Mouse (Mus musculus) megakaryocyte-erythroid progenitor cell, adult 5-6 weeks (primary cell): ENCODE measurements around the gene Abhd16a. TPM values are rescaled to one million over a fixed set of nuclear protein-coding genes. Genes with fewer than 3 reads are reported as not detected.

ENCODE experiments used
- ATAC-seq: replicated peaks from 2 replicates; pipeline ENCODE4 v1.8.0; 2016; ENCODE audit warnings: mild to moderate bottlenecking, inconsistent platforms; ENCODE audit not compliant: severe bottlenecking, poor library complexity, low FRiP score, low TSS enrichment
- total RNA-seq, 2 experiments: library from RNA; stranded (forward) in 1 of 2; stranded (reverse) in 1 of 2; fragments of 200-1000, 215-1000 nt in 1 of 2; fragments of >200 nt in 1 of 2; fragmentation: Nextera tagmentation in 1 of 2; gene quantifications; 2 replicates each; pipeline ENCODE4 v1.2.3; 2014 to 2017

The Abhd16a gene
- total RNA-seq, 2 experiments from 2014 or later = 46.7 to 76.7 TPM

DNA sequence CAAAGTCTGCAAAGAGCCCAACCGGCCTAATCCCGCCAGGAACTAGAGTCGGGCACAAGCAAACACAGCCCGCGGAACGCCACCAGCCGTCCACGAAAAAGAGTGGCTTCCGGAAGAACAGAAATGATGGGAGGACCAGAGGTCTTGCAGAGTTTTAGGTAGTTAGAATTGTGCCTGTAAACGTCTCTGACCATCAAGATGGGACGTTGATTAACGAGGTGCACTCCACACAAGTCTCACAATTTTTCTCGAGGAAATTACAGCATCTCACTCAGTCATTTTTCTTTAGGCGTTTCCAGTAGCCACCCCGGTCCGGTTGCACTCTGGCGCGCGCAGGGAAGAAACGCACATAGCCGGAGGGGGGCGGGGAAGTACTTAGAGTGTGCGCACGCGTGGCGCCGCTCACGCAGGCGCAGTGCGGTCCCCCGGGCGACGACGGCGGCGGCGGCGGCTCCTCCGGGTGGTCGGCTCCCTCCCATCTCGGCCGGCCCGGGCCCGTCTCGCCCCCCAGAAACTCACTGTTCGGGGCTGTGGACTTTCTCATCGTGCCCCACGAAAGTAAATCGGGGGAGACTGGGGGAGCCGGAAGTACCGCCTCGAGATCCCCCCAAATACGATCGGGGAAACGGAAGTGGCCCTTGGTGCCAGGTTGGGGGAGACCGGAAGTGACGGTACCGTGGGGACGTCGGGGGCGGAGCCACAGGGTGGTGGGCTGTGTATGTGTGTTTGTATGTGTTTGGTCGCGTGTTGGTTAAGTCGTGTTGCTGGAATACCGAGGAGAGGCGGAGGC, 45.9 kb downstream of the Abhd16a start, which contains the start of gene Bag6:
Bag6 (plus strand) TSS at position 378 of the 790 bp plus-strand sequence.
- ATAC-seq = peak; percentile 77

DNA sequence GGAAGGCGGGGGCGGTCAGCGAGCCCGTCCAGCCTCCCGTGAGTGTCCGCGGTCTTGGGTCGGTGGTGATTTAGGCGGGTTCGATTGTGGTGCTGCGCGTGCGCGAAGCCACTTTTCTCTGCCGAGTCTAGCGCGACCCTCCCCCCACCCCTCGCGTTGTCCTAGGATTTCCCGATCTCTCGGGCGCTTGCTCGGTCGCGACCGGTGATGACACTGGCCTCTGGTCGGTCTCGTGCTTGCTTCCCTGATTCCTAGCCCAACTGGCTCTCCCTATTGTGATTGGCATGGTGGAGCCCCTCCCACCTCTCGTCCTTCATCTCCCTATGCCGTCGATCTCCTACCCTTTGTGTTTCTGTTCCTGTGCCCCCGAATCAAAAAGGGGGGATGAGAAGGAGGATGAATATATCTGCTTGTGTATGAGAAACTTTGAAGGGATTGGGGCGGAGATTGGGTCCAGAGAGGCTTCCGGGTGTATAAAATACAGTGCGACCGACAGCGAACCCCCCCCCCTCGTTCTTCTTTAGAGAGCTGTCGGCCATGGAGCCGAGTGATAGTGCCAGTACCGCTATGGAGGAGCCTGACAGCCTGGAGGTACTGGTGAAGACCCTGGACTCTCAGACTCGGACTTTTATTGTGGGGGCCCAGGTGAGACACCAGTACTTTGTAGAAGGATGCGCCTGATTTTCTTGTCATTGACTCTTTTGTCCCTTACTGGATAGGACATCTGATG, 46.7 kb downstream of the Abhd16a start:
- peak; percentile 60 for ATAC-seq

DNA sequence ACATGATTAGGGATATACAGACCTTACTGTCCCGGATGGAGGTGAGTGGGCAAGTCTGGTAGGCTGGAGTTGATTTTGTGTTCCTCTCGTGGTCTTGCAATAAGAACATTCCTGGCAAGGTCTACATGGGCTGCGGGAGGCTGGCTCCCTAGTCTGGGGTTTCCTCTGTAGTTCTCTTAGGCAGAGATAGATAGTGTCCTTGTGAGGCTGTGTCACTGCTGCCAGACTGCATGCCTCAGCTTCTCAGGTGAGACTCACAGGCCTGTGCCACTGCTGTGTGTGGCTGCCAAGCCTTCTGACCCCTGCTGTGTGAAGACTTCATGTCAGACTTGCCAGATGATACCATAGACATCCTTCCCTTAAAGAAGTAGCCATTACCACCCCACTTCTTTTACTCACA, 50.2 kb downstream of the Abhd16a start:
- ATAC-seq = no peak

DNA sequence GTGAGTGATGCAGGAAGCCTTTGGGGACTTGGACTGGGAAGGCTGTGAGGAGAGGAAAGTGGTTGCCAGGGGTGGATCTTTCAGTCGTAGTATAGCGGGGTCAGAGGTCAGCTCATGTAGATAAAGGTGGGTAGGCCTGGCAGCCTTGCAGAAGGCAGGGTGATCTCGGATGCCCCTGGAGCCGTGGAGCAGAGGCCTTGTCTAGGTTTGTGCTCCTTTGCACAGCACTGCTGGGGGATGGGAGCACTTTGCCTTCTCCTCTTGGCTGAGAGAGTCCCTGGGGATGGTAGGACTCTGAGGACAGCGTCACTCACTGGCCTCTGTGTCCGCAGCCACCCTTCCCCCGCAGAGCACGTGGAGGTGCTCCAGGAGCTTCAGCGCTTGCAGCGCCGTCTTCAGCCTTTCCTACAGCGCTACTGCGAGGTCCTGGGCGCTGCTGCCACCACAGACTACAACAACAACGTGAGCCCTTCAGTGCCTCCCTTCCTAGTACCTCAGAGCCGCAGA, 51.5 kb downstream of the Abhd16a start:
- no peak for ATAC-seq

DNA sequence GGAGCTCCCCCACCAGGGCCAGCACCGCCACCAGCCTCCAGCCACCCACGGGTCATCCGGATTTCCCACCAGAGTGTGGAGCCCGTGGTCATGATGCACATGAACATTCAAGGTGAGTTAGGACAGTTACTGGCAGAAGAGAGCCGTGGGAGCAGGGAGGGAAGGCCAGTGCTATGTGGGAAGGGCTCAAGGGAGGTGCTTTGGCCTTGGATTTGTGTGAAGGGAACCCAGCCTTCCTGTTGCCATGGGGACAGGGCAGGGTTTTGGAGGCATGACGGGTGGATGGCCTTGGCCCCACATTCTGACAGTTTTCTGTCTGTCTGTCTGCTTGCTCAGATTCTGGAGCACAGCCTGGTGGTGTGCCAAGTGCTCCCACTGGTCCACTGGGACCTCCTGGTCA, 52.9 kb downstream of the Abhd16a start:
- ATAC-seq = no peak

- no peak for ATAC-seq
Measured at GRCm38 (mm10) chr17:35146139-35146538, 57.1 kb downstream of the Abhd16a start.

- no peak for ATAC-seq
Measured at GRCm38 (mm10) chr17:35147348-35147747, 58.3 kb downstream of the Abhd16a start.

- no peak for ATAC-seq
Measured at GRCm38 (mm10) chr17:35147922-35148639, 59.0 kb downstream of the Abhd16a start.

DNA sequence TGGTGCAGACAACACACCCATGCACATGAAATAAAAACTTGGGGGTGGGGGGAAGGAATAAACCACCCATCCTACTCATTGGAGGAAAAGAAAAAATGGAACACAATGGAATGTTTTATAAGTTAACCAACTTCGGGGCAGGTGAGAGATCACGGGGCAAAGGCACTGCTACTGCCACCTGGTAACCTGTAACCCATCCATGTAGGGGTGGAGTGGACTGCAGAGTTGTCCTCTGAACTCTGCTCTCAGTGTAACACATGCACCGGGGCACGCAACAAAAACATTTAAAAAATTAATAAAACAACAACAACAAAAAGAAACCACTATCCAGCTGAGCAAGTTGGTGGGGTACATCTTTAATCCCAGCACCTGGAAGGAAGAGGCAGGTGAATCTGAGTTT, 63.1 kb downstream of the Abhd16a start:
- ATAC-seq = no peak

Other genes starting within 250 kb of the Abhd16a start
Only the 30 nearest of the 44 such genes appear.
- 13.6 and 28.5 TPM in 2 replicates for gene Hspa1b, start 130.0 kb upstream of the Abhd16a start, total RNA-seq (2014; fragmentation: Nextera tagmentation)
- 62.5 and 83.5 TPM in 2 replicates for gene Hspa1b, start 130.0 kb upstream of the Abhd16a start, total RNA-seq (2017)
- gene Gm20481, start 119.4 kb upstream of the Abhd16a start, total RNA-seq (2014; fragmentation: Nextera tagmentation) = not detected in 2 replicates
- gene Gm20481, start 119.4 kb upstream of the Abhd16a start, total RNA-seq (2017) = not detected in 2 replicates
- 6.5 and 10.1 TPM in 2 replicates for gene Hspa1a, start 117.1 kb upstream of the Abhd16a start, total RNA-seq (2014; fragmentation: Nextera tagmentation)
- 30.2 and 43.3 TPM in 2 replicates for gene Hspa1a, start 117.1 kb upstream of the Abhd16a start, total RNA-seq (2017)
- not detected in 2 replicates for gene Hspa1l, start 116.6 kb upstream of the Abhd16a start, total RNA-seq (2014; fragmentation: Nextera tagmentation)
- not detected in 2 replicates for gene Hspa1l, start 116.6 kb upstream of the Abhd16a start, total RNA-seq (2017)
- gene Lsm2, start 107.4 kb upstream of the Abhd16a start, total RNA-seq (2014; fragmentation: Nextera tagmentation) = 269 and 281 TPM in 2 replicates
- 34.8 and 79.7 TPM in 2 replicates for gene Lsm2, start 107.4 kb upstream of the Abhd16a start, total RNA-seq (2017)
- 137 and 213 TPM in 2 replicates for gene Vars, start 88.3 kb upstream of the Abhd16a start, total RNA-seq (2014; fragmentation: Nextera tagmentation)
- 226 and 342 TPM in 2 replicates for gene Vars, start 88.3 kb upstream of the Abhd16a start, total RNA-seq (2017)
- gene Vwa7, start 72.7 kb upstream of the Abhd16a start, total RNA-seq (2014; fragmentation: Nextera tagmentation) = 0.31 and 0.54 TPM in 2 replicates
- gene Vwa7, start 72.7 kb upstream of the Abhd16a start, total RNA-seq (2017) = 0.15 and 0.19 TPM in 2 replicates
- 9.4 and 14.7 TPM in 2 replicates for gene Sapcd1, start 61.2 kb upstream of the Abhd16a start, total RNA-seq (2014; fragmentation: Nextera tagmentation)
- gene Sapcd1, start 61.2 kb upstream of the Abhd16a start, total RNA-seq (2017) = 4.2 TPM in 1 of 2 replicates, not detected in the other
- gene Msh5, start 42.5 kb upstream of the Abhd16a start, total RNA-seq (2014; fragmentation: Nextera tagmentation) = 10.0 and 10.6 TPM in 2 replicates
- 2.4 and 3.1 TPM in 2 replicates for gene Msh5, start 42.5 kb upstream of the Abhd16a start, total RNA-seq (2017)
- gene Clic1, start 39.3 kb upstream of the Abhd16a start, total RNA-seq (2014; fragmentation: Nextera tagmentation) = 126 and 137 TPM in 2 replicates
- gene Clic1, start 39.3 kb upstream of the Abhd16a start, total RNA-seq (2017) = 137 and 183 TPM in 2 replicates
- gene Ddah2, start 30.2 kb upstream of the Abhd16a start, total RNA-seq (2014; fragmentation: Nextera tagmentation) = 2.7 and 7.6 TPM in 2 replicates
- 4.6 and 21.4 TPM in 2 replicates for gene Ddah2, start 30.2 kb upstream of the Abhd16a start, total RNA-seq (2017)
- gene Ly6g6c, start 23.9 kb upstream of the Abhd16a start, total RNA-seq (2014; fragmentation: Nextera tagmentation) = not detected in 2 replicates
- not detected in 2 replicates for gene Ly6g6c, start 23.9 kb upstream of the Abhd16a start, total RNA-seq (2017)
- gene Mpig6b, start 23.1 kb upstream of the Abhd16a start, total RNA-seq (2014; fragmentation: Nextera tagmentation) = 0.32 TPM in 1 of 2 replicates, not detected in the other
- not detected in 2 replicates for gene Mpig6b, start 23.1 kb upstream of the Abhd16a start, total RNA-seq (2017)
- gene Ly6g6e, start 12.4 kb upstream of the Abhd16a start, total RNA-seq (2014; fragmentation: Nextera tagmentation) = not detected in 2 replicates
- gene Ly6g6e, start 12.4 kb upstream of the Abhd16a start, total RNA-seq (2017) = not detected in 2 replicates
- gene Ly6g6d, start 11.2 kb upstream of the Abhd16a start, total RNA-seq (2014; fragmentation: Nextera tagmentation) = not detected in 2 replicates
- gene Ly6g6d, start 11.2 kb upstream of the Abhd16a start, total RNA-seq (2017) = not detected in 2 replicates
- not detected in 2 replicates for gene Ly6g6f, start 3.7 kb upstream of the Abhd16a start, total RNA-seq (2014; fragmentation: Nextera tagmentation)
- not detected in 2 replicates for gene Ly6g6f, start 3.7 kb upstream of the Abhd16a start, total RNA-seq (2017)
- not detected in 2 replicates for gene Ly6g5c, start 19.0 kb downstream of the Abhd16a start, total RNA-seq (2014; fragmentation: Nextera tagmentation)
- not detected in 2 replicates for gene Ly6g5c, start 19.0 kb downstream of the Abhd16a start, total RNA-seq (2017)
- 0.42 and 1.1 TPM in 2 replicates for gene Ly6g5b, start 26.2 kb downstream of the Abhd16a start, total RNA-seq (2014; fragmentation: Nextera tagmentation)
- gene Ly6g5b, start 26.2 kb downstream of the Abhd16a start, total RNA-seq (2017) = 0.99 TPM in 1 of 2 replicates, not detected in the other
- gene Gpank1, start 32.2 kb downstream of the Abhd16a start, total RNA-seq (2014; fragmentation: Nextera tagmentation) = 30.4 and 31.5 TPM in 2 replicates
- gene Gpank1, start 32.2 kb downstream of the Abhd16a start, total RNA-seq (2017) = 36.2 and 37.7 TPM in 2 replicates
- 340 and 451 TPM in 2 replicates for gene Csnk2b, start 32.8 kb downstream of the Abhd16a start, total RNA-seq (2014; fragmentation: Nextera tagmentation)
- 319 and 482 TPM in 2 replicates for gene Csnk2b, start 32.8 kb downstream of the Abhd16a start, total RNA-seq (2017)
- gene D17H6S53E, start 37.1 kb downstream of the Abhd16a start, total RNA-seq (2014; fragmentation: Nextera tagmentation) = 0.70 and 6.3 TPM in 2 replicates
- gene D17H6S53E, start 37.1 kb downstream of the Abhd16a start, total RNA-seq (2017) = 4.4 and 9.0 TPM in 2 replicates
- gene Apom, start 42.8 kb downstream of the Abhd16a start, total RNA-seq (2014; fragmentation: Nextera tagmentation) = not detected in 2 replicates
- not detected in 2 replicates for gene Apom, start 42.8 kb downstream of the Abhd16a start, total RNA-seq (2017)
- 158 TPM in 2 replicates for gene Bag6, start 45.9 kb downstream of the Abhd16a start, total RNA-seq (2014; fragmentation: Nextera tagmentation)
- gene Bag6, start 45.9 kb downstream of the Abhd16a start, total RNA-seq (2017) = 63.3 and 105 TPM in 2 replicates
- 392 and 430 TPM in 2 replicates for gene Prrc2a, start 75.6 kb downstream of the Abhd16a start, total RNA-seq (2014; fragmentation: Nextera tagmentation)
- gene Prrc2a, start 75.6 kb downstream of the Abhd16a start, total RNA-seq (2017) = 44.9 and 47.1 TPM in 2 replicates
- gene Aif1, start 86.8 kb downstream of the Abhd16a start, total RNA-seq (2014; fragmentation: Nextera tagmentation) = not detected in 2 replicates
- 7.4 TPM in 1 of 2 replicates, not detected in the other for gene Aif1, start 86.8 kb downstream of the Abhd16a start, total RNA-seq (2017)
- gene Lst1, start 99.2 kb downstream of the Abhd16a start, total RNA-seq (2014; fragmentation: Nextera tagmentation) = not detected in 2 replicates
- gene Lst1, start 99.2 kb downstream of the Abhd16a start, total RNA-seq (2017) = 15.8 TPM in 1 of 2 replicates, not detected in the other
- gene Ltb, start 105.2 kb downstream of the Abhd16a start, total RNA-seq (2014; fragmentation: Nextera tagmentation) = 5.5 and 12.6 TPM in 2 replicates
- 1.3 TPM in 1 of 2 replicates, not detected in the other for gene Ltb, start 105.2 kb downstream of the Abhd16a start, total RNA-seq (2017)
- 1.8 TPM in 1 of 2 replicates, not detected in the other for gene Tnf, start 112.7 kb downstream of the Abhd16a start, total RNA-seq (2014; fragmentation: Nextera tagmentation)
- gene Tnf, start 112.7 kb downstream of the Abhd16a start, total RNA-seq (2017) = 0.88 and 7.7 TPM in 2 replicates
- 0.45 TPM in 1 of 2 replicates, not detected in the other for gene Lta, start 116.1 kb downstream of the Abhd16a start, total RNA-seq (2014; fragmentation: Nextera tagmentation)
- not detected in 2 replicates for gene Lta, start 116.1 kb downstream of the Abhd16a start, total RNA-seq (2017)
- gene Gm16181, start 131.6 kb downstream of the Abhd16a start, total RNA-seq (2014; fragmentation: Nextera tagmentation) = not detected in 2 replicates
- not detected in 2 replicates for gene Gm16181, start 131.6 kb downstream of the Abhd16a start, total RNA-seq (2017)